Mouse (Mus musculus) heart, embryonic 11.5 days (tissue): ENCODE data around the gene Nxn. TPM values are rescaled to one million over a fixed set of nuclear protein-coding genes. Genes with fewer than 3 reads are reported as not detected.
A peak's percentile ranks its signal among the peaks of the same experiment; 100 is the strongest.

Experiments
- ATAC-seq: fragments of 200-750 bp; cut with Nextera tagmentation; replicated peaks from 2 replicates; pipeline ENCODE4 v1.8.0; 2017; ENCODE audit warnings: moderate library complexity; ENCODE audit not compliant: insufficient number of reproducible peaks, low FRiP score, low TSS enrichment
- H3K27ac ChIP-seq: fragments of 300-500 bp; sonication (generic); 2 replicates; pipeline ENCODE4 v1.5.1; 2014; ENCODE audit warnings: mild to moderate bottlenecking, low read depth, low read length
- H3K27me3 ChIP-seq: fragments of 300-500 bp; sonication (generic); 2 replicates; pipeline ENCODE4 v1.6.1; 2014; ENCODE audit warnings: mild to moderate bottlenecking, low read length, mixed read lengths; ENCODE audit not compliant: control insufficient read depth, insufficient read depth
- H3K36me3 ChIP-seq: fragments of 300-500 bp; sonication (generic); 2 replicates; pipeline ENCODE4 v1.6.1; 2014; ENCODE audit warnings: mild to moderate bottlenecking, low read length, moderate library complexity, mixed read lengths; ENCODE audit not compliant: control insufficient read depth, insufficient read depth
- H3K4me1 ChIP-seq: fragments of 300-500 bp; sonication (generic); 2 replicates; pipeline ENCODE4 v1.6.1; 2014; ENCODE audit warnings: low read length; ENCODE audit not compliant: control insufficient read depth, insufficient read depth
- H3K4me2 ChIP-seq: fragments of 300-500 bp; sonication (generic); 2 replicates; pipeline ENCODE4 v1.6.1; 2014; ENCODE audit warnings: mild to moderate bottlenecking, moderate library complexity
- H3K4me3 ChIP-seq: fragments of 300-500 bp; sonication (generic); 2 replicates; pipeline ENCODE4 v1.5.1; 2014; ENCODE audit warnings: low read depth, low read length
- H3K9ac ChIP-seq: fragments of 300-500 bp; sonication (generic); 2 replicates; pipeline ENCODE4 v1.6.1; 2014; ENCODE audit warnings: mild to moderate bottlenecking, low read depth, low read length, moderate library complexity
- H3K9me3 ChIP-seq: fragments of 300-500 bp; sonication (generic); replicated peaks from 2 replicates; pipeline ENCODE4 v1.6.1; 2016; ENCODE audit warnings: low read length; ENCODE audit not compliant: control insufficient read depth
- WGBS: fragments of 180-500 bp; shearing (Covaris S2); extraction: QIAGEN DNeasy Blood & Tissue Kit; methylation state at CpG from one replicate; pipeline ENCODE4 v1.1.7; 2014; ENCODE audit not compliant: insufficient replicate concordance; 5-methylcytosine and 5-hydroxymethylcytosine counted together
- polyA plus RNA-seq: library from polyadenylated mRNA; unstranded; fragments of >200 nt; fragmentation: Nextera tagmentation; extraction: Ambion mirVana; gene quantifications from 2 replicates; pipeline ENCODE4 v1.2.1, GENCODE M21; 2014

The Nxn gene
- polyA plus RNA-seq, 1 experiment from 2014 or later = 21.6 TPM

- Histone ChIP-seq H3K27me3 (no peaks in the 10 kb centered on the region), H3K9ac (no peak overlapping the region), H3K9me3 (no peaks in the 10 kb centered on the region), H3K27ac (no peak overlapping the region), H3K4me1 (peaks cover 15% of the 10 kb centered on the region), H3K4me3 (no peak overlapping the region), H3K4me2 (no peak overlapping the region), H3K36me3 (no peaks in the 10 kb centered on the region)
- 81% methylated on average over 14 of the region's 14 CpGs for WGBS
- ATAC-seq = no peak
These were observed 57.8 kb downstream of the Nxn start for GRCm38 (mm10) chr11:76341163-76341562.

- H3K4me1 ChIP-seq = peaks cover 15% of the 10 kb centered on the region
- H3K4me3 ChIP-seq = no peak overlapping the region
- H3K9ac ChIP-seq = no peak overlapping the region
- WGBS = 68% methylated on average over 5 of the region's 5 CpGs
- H3K36me3 ChIP-seq = no peaks in the 10 kb centered on the region; the same call in 1 of the 2 replicates
- no peaks in the 10 kb centered on the region for H3K27me3 ChIP-seq
- ATAC-seq = no peak
- H3K9me3 ChIP-seq = no peaks in the 10 kb centered on the region
- no peak overlapping the region for H3K27ac ChIP-seq
- H3K4me2 ChIP-seq = no peak overlapping the region
These were observed 59.1 kb downstream of the Nxn start for GRCm38 (mm10) chr11:76339830-76340229.

- peaks cover 15% of the 10 kb centered on the region for H3K4me1 ChIP-seq
These were observed 59.8 kb downstream of the Nxn start for GRCm38 (mm10) chr11:76339141-76339540.

DNA sequence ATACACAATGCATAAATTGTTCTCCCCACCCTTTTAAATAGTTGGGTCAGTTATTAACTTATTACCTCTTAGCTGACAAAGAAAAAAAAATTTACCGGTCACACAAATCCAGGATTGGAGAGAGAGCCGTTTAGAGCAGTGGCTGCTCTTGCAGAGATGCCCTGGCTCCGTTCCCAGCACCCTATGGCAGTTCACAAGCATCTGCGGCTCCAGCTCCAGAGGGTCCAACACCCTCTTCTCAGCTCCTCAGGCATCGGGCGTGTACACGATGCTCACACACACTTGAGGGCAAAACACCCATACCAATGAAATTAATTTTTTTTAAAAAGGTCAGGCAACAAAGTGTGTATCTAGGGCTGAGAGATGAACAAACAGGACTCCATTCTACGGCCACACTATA is 60.3 kb downstream of the Nxn start:
- Histone ChIP-seq H3K4me1 (peaks cover 13% of the 10 kb centered on the region), H3K27ac (no peak overlapping the region), H3K36me3 (no peaks in the 10 kb centered on the region; the same call in 1 of the 2 replicates), H3K9ac (no peak overlapping the region), H3K9me3 (no peaks in the 10 kb centered on the region), H3K4me2 (no peak overlapping the region), H3K27me3 (no peaks in the 10 kb centered on the region), H3K4me3 (no peak overlapping the region)
- ATAC-seq = no peak
- WGBS = 93% methylated on average over 8 of the region's 8 CpGs

More at GRCm38 (mm10) chr11:76339141-76339540, 59.8 kb downstream of the Nxn start:
- no peak overlapping the region for H3K9ac ChIP-seq
- 86% methylated on average over 11 of the region's 11 CpGs for WGBS
- no peak overlapping the region for H3K4me3 ChIP-seq
- H3K27me3 ChIP-seq = no peaks in the 10 kb centered on the region
- no peak overlapping the region for H3K27ac ChIP-seq
- H3K9me3 ChIP-seq = no peaks in the 10 kb centered on the region
- H3K36me3 ChIP-seq = no peaks in the 10 kb centered on the region; the same call in 1 of the 2 replicates
- H3K4me2 ChIP-seq = no peak overlapping the region
- ATAC-seq = no peak

- Histone ChIP-seq H3K27me3 (no peaks in the 10 kb centered on the region), H3K9ac (no peak overlapping the region), H3K4me2 (peak overlapping the region; percentile 37), H3K4me1 (peaks cover 4% of the 10 kb centered on the region), H3K4me3 (no peak overlapping the region), H3K36me3 (no peaks in the 10 kb centered on the region; the same call in 1 of the 2 replicates), H3K9me3 (no peaks in the 10 kb centered on the region), H3K27ac (no peak overlapping the region)
- ATAC-seq = no peak
- WGBS = 6% methylated on average over 7 of the region's 7 CpGs
These were observed 61.2 kb downstream of the Nxn start for GRCm38 (mm10) chr11:76337764-76338163.

DNA sequence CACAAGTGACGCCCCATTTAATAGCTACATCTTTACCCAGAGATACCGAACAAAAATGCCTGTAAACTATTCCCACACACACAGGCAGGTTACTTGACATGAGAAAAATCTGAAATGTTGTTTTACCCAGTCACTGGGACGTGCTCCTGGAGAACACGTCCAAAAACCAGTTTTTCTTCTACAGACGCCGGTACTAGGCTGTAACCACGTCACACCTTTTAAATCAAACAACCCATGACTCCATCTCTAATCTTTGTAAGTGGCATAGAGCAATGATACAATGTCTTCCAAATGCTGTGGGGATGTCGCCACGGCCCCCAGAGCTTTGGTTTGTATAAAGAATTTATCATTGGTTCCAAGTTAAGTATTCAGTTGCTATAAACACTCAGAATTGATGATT is 61.7 kb downstream of the Nxn start:
- Histone ChIP-seq H3K36me3 (no peaks in the 10 kb centered on the region; the same call in 1 of the 2 replicates), H3K9ac (no peak overlapping the region), H3K4me1 (peaks cover 2% of the 10 kb centered on the region), H3K27me3 (no peaks in the 10 kb centered on the region), H3K4me3 (no peak overlapping the region), H3K4me2 (no peak overlapping the region), H3K27ac (no peak overlapping the region), H3K9me3 (no peaks in the 10 kb centered on the region)
- no peak for ATAC-seq
- WGBS = 80% methylated on average over 9 of the region's 9 CpGs

- H3K27ac ChIP-seq = no peak overlapping the region
- H3K27me3 ChIP-seq = no peaks in the 10 kb centered on the region
- no peak overlapping the region for H3K9ac ChIP-seq
- H3K36me3 ChIP-seq = no peaks in the 10 kb centered on the region; the same call in 1 of the 2 replicates
- H3K4me1 ChIP-seq = peaks cover 1% of the 10 kb centered on the region
- ATAC-seq = no peak
- H3K4me3 ChIP-seq = no peak overlapping the region
- H3K9me3 ChIP-seq = no peaks in the 10 kb centered on the region
- no peak overlapping the region for H3K4me2 ChIP-seq
These were observed 62.7 kb downstream of the Nxn start for GRCm38 (mm10) chr11:76336224-76336623.

DNA sequence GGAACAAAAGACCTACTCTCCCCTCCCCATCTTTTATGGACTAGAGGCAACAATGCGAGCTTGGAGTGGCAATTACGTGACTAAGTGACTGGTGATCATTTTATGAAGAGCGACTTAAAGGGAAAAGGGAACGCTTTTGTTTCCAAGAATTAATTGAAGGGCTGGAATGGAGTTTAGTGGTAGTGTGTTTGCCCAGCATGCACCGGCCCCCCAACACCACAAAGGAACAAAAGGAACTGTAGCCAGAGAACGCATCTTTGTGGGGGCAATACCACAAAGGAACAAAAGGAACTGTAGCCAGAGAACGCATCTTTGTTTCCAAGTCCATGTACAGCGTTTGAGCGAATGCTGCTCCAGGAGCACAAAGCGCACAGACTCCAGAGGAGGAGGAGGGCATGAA is 64.0 kb downstream of the Nxn start:
- 87% methylated on average over 10 of the region's 10 CpGs for WGBS
- ATAC-seq = no peak
- no peak overlapping the region for H3K27ac ChIP-seq

DNA sequence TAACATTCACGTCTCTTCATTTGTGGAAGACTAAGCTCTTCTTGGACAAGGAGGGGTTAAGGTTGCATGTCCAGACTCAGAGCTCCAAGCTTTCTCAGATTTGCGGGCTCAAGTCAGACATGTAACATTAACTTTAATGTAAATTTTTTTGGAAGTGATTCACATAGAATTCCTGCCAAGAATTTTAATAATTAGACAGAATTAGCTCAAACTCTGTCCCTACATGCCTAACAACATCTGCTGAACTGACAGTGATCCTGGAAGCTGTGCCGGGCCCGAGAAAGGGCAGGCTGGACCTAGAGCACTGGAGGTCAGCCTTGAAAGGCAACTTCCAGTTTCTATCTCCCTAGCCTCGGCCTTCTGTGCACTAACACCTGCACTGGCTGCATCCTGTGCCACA is 66.7 kb downstream of the Nxn start:
- ATAC-seq = no peak
- no peaks in the 10 kb centered on the region for H3K9me3 ChIP-seq
- H3K4me2 ChIP-seq = no peak overlapping the region
- H3K27ac ChIP-seq = no peak overlapping the region
- 0 out of 2 replicates have a peak overlapping the region, but pooled peaks have one; percentile 43 for H3K9ac ChIP-seq
- H3K4me1 ChIP-seq = peaks cover 23% of the 10 kb centered on the region
- WGBS = 55% methylated on average over 5 of the region's 5 CpGs
- no peaks in the 10 kb centered on the region; the same call in 1 of the 2 replicates for H3K36me3 ChIP-seq
- no peaks in the 10 kb centered on the region for H3K27me3 ChIP-seq
- no peak overlapping the region for H3K4me3 ChIP-seq

More for the DNA sequence above, 64.0 kb downstream of the Nxn start:
- Histone ChIP-seq H3K4me3 (no peak overlapping the region), H3K27me3 (no peaks in the 10 kb centered on the region), H3K9me3 (no peaks in the 10 kb centered on the region), H3K36me3 (no peaks in the 10 kb centered on the region; the same call in 1 of the 2 replicates), H3K9ac (no peak overlapping the region), H3K4me1 (peaks cover 4% of the 10 kb centered on the region), H3K4me2 (no peak overlapping the region)
